11 mouse cellular contexts compared by ENCODE assay signal in the genomic region with DNA sequence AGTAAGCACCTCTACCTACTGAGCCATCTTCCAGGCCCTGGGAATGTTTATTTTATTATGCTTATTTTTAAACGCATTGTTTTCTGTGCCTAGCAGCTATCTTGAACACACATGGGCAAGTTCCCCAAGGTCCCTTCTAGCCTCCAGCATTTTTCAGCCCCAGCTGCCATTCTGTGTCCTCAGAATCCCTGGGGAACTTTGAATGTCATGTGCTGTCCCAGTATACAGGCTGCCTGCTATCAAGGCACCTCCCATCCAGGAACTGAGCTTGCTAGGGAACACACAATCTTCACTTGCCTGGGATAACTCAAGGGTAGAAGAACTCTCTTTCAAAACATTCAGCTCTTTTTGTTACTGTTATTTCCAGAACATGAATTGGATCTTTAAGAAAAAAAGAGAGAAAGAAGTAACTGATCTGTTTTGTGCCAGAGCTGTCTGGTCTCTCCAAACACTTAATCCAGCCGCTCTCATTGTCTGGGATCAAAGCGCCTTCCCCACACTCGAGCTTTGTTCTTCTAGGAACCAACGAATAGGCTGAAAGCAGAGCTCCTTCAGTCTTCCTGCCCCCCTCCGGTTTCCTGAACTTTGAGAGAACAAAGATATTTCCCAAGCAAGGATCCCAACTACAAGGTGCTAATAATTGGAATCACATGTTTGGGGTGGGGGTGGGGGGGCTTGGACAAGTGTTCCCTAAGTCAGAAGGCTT.
A peak's percentile ranks its signal among the peaks of the same experiment; 100 is the strongest.
DNase-seq lines count a peak whose midpoint lies in the region; ATAC-seq lines count a peak whose summit lies in the region.
"Had no signal": no experiment of that assay in that cellular context is flagged by ENCODE, and none has a peak within 500 bp of the region (broad histone marks: within the 10 kb centered on the region; RNA-seq: fewer than 3 reads in every experiment).

No protein-coding gene starts in this region.

- peaks cover 10% of the 10 kb centered on the region for H3K4me1 ChIP-seq in forebrain, embryonic 12.5 days
- no peaks in the 10 kb centered on the region for H3K4me1 ChIP-seq in forebrain, embryonic 16.5 days (replicated peaks; ENCODE audit: control insufficient read depth, insufficient read depth, low read length)
- peaks cover 9% of the 10 kb centered on the region for H3K4me1 ChIP-seq in neural tube, embryonic 13.5 days (replicated peaks)

- no peak overlapping the region for H3K4me3 ChIP-seq in forebrain, embryonic 12.5 days (replicated peaks)
- H3K4me3 ChIP-seq in forebrain, embryonic 16.5 days (replicated peaks; ENCODE audit: low read length) = no peak overlapping the region
- H3K4me3 ChIP-seq in neural tube, embryonic 13.5 days = no peak overlapping the region

- peaks cover 27% of the 10 kb centered on the region for H3K27me3 ChIP-seq in forebrain, embryonic 12.5 days
- H3K27me3 ChIP-seq in forebrain, embryonic 16.5 days (replicated peaks; ENCODE audit: control insufficient read depth, insufficient read depth, low read length) = no peaks in the 10 kb centered on the region
- no peaks in the 10 kb centered on the region for H3K27me3 ChIP-seq in neural tube, embryonic 13.5 days

- no peak overlapping the region for H3K9ac ChIP-seq in forebrain, embryonic 12.5 days
- H3K9ac ChIP-seq in forebrain, embryonic 16.5 days (replicated peaks; ENCODE audit: low read depth, low read length) = no peak overlapping the region
- no peak overlapping the region for H3K9ac ChIP-seq in neural tube, embryonic 13.5 days

- no peak overlapping the region for H3K4me2 ChIP-seq in forebrain, embryonic 12.5 days
- no peak overlapping the region for H3K4me2 ChIP-seq in forebrain, embryonic 16.5 days (ENCODE audit: low read length)
- no peak overlapping the region for H3K4me2 ChIP-seq in neural tube, embryonic 13.5 days

- H3K27ac ChIP-seq in forebrain, embryonic 12.5 days = 0 out of 2 replicates have a peak overlapping the region, but pooled peaks have one; percentile 46
- no peak overlapping the region for H3K27ac ChIP-seq in forebrain, embryonic 16.5 days (ENCODE audit: low read length)
- no peak overlapping the region; the same call in 1 of the 2 replicates for H3K27ac ChIP-seq in neural tube, embryonic 13.5 days (replicated peaks)

- WGBS in forebrain, embryonic 12.5 days = 11% methylated on average over 6 of the region's 6 CpGs
- WGBS in forebrain, embryonic 16.5 days = 14% methylated on average over 6 of the region's 6 CpGs
- 8% methylated on average over 6 of the region's 6 CpGs for WGBS in neural tube, embryonic 13.5 days

- no peaks in the 10 kb centered on the region for H3K9me3 ChIP-seq in forebrain, embryonic 12.5 days
- no peaks in the 10 kb centered on the region for H3K9me3 ChIP-seq in forebrain, embryonic 16.5 days (ENCODE audit: control insufficient read depth, low read length)
- H3K9me3 ChIP-seq in neural tube, embryonic 13.5 days = no peaks in the 10 kb centered on the region

- peak; percentile 58 for DNase-seq in lung, postnatal 10 days
- no peak for DNase-seq in lung, adult 18-20 months
- DNase-seq in forelimb bud, embryonic 11.5 days (ENCODE audit: low read depth, low spot score) = peak; percentile 67
- no peak for DNase-seq in left cerebral cortex, adult 18-20 months (ENCODE audit: low spot score in 2 of 2)
- DNase-seq: adrenal gland, postnatal 36 days; cerebellum, adult 9-11 months; liver had no signal

- ATAC-seq in forebrain, embryonic 12.5 days (ENCODE audit: low FRiP score) = peak; percentile 39; the same call in 1 of the 2 replicates
- no peak for ATAC-seq in forebrain, embryonic 16.5 days
- ATAC-seq in neural tube, embryonic 13.5 days (ENCODE audit: low read depth) = peak; percentile 61; the same call in 1 of the 2 replicates
- ATAC-seq in cerebellum, adult (ENCODE audit: insufficient number of reproducible peaks, low FRiP score, low TSS enrichment) = no peak

- H3K36me3 ChIP-seq in forebrain, embryonic 12.5 days (replicated peaks) = no peaks in the 10 kb centered on the region
- no peaks in the 10 kb centered on the region for H3K36me3 ChIP-seq in forebrain, embryonic 16.5 days (ENCODE audit: control insufficient read depth, insufficient read depth)
- no peaks in the 10 kb centered on the region for H3K36me3 ChIP-seq in neural tube, embryonic 13.5 days

Comparison
In these comparisons a context has a peak if more than half of its experiments do, and no peak if none do; other contexts are left out.
1. ATAC-seq: peak in forebrain, embryonic 12.5 days (single experiment) and neural tube, embryonic 13.5 days (single experiment); none in forebrain, embryonic 16.5 days (single experiment) and cerebellum, adult (single experiment).
2. DNase-seq: peak in lung, postnatal 10 days (single experiment) and forelimb bud, embryonic 11.5 days (single experiment); none in lung, adult 18-20 months (0 of 2) and left cerebral cortex, adult 18-20 months (0 of 2).